Mouse (Mus musculus): ENCODE measurements around the gene Olfr1511. TPM values are rescaled to one million over a fixed set of nuclear protein-coding genes. Genes with fewer than 3 reads are reported as not detected.
"Not testable (repeated sequence)": the region's sequence is repeated elsewhere in the genome, so short reads cannot be mapped to it uniquely, and the experiment has no call there.

The Olfr1511 gene
- total RNA-seq (2022), result not detected

DNA sequence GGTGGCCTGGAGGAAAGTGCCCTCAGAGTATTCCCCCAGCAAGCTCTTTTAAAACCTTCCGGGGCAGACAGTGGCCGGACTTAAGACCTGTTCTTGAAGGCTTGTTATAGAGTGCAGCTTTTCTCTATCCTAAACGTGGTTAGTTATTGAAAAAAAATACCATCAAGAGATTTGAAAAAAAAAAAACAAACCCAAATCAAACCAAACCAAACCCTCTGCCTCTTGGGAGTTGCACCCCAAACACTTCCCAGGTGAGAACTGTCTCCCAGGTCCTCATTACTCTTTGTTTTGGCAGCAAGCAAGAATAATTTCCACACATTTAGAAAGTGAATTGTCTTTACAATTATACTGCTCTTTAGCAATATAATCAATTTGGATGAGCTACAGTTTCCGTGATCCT is at the start of gene Olfr1511:
TSS of gene Olfr1511 (minus strand) at position 101 of the 400 bp plus-strand sequence.
- DNase-seq (ENCODE audit: low spot score in 2 of 2), result no peak

- DNase-seq (ENCODE audit: low spot score in 2 of 2), result no peak
Measured at GRCm38 (mm10) chr14:52442690-52443089, 45.5 kb upstream of the Olfr1511 start, which contains the start of gene Olfr1509. Gene Olfr1509 (plus strand): TSS chr14:52442990.

- DNase-seq (ENCODE audit: low spot score in 2 of 2), result no peak
Measured at GRCm38 (mm10) chr14:52427686-52428085, 30.5 kb upstream of the Olfr1511 start.

DNA sequence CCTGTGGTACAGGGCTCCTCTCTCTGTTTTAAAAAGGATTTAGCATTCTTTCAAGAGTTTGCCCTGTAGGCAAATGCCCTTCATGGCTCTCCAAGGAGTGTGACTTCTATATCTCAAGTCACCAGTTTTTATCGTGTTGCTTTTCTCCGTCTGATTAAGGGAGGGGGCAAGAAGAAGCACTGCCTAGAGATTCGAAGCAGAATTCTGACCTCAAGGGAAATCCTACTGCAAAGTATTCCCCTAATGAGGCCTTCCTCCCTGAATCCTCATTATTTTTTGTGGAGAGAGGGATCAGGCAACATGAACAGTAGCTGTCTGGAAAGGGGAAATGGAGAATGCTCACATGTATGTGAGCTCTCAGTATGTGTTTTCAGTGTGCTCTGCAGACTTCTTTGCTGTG is 17.1 kb upstream of the Olfr1511 start, which contains the start of gene Olfr1510:
TSS of gene Olfr1510 (minus strand) at position 101 of the 400 bp plus-strand sequence.
- DNase-seq (ENCODE audit: low spot score in 2 of 2), result no peak

DNA sequence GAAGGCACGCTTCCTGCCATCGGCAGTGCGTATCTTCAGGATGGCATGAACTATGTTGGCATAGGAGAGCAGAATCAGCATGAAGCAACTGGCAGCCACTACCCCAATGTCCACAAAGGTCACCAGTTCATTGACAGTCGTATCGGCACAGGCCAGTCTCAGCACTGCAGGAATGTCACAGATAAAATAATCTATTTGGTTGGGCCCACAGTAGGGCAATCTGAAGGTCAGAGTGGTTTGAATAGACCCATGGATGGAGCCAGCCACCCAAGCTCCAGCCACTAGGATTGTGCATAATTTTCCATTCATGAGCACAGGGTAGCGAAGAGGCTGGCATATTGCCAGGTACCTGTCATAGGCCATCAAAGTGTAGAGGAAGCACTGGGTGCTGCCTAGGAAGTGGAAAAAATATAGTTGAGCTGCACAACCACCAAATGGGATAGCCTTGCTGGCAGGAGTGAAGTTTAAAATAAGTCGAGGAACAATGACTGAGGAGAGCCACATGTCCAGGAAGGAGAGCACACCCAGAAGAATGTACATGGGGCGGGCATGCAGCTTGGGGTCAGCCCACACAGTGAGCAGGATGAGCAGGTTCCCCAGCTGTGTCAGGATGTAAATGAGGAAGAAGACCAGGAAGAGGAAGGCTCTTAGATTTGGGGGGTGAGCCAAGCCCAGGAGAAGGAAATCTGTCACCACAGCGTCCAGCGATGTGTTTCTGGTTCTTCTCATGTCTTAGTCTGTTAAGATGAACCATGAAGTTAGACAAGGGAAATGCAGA is 13.2 kb upstream of the Olfr1511 start:
- DNase-seq (ENCODE audit: low spot score in 2 of 2), result not testable (repeated sequence)

GRCm38 (mm10) chr14:52390084-52390848 is 6.9 kb downstream of the Olfr1511 start:
- DNase-seq (ENCODE audit: low spot score in 2 of 2), result not testable (repeated sequence)

GRCm38 (mm10) chr14:52379068-52379467 is 18.1 kb downstream of the Olfr1511 start, which contains the start of gene Olfr1512:
Gene Olfr1512 (minus strand): TSS chr14:52379168.
- no peak for DNase-seq (ENCODE audit: low spot score in 2 of 2)

- DNase-seq (ENCODE audit: low spot score in 2 of 2), result no peak
Measured at GRCm38 (mm10) chr14:52368741-52369140, 28.4 kb downstream of the Olfr1511 start.

DNA sequence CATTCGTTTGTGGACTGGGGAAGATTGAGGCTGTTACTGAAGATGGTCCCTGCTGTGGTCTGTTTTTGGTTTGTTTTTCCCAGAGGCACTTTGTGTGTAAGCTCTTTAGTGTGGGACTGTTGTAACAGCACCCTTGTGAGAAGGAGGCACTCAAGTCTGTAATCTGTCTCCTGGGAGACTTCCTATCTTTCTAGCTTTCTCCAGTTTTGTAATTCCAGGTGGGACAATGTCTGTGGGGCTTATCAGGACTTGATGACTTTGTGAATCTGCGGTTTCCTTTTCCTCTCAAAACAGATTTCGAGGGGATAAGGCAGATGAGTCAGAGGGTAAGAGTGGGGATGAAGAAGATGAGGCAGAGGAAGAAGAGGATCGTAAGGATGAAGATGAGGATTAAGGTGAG is 40.9 kb downstream of the Olfr1511 start, which contains the start of gene Olfr1513:
TSS of gene Olfr1513 (minus strand) at position 101 of the 400 bp plus-strand sequence.
- DNase-seq (ENCODE audit: low spot score in 2 of 2), result no peak

Other genes with a start within 250 kb of the Olfr1511 start
- gene Supt16, start 200.0 kb downstream of the Olfr1511 start, total RNA-seq (2022), result 10 to 100 TPM; 59.0 to 62.8 (median 60.4) TPM
- 100 to 1,000 TPM; 103 to 130 (median 111) TPM for gene Chd8, start 139.6 kb downstream of the Olfr1511 start, total RNA-seq (2022)
- gene Tox4, start 118.2 kb downstream of the Olfr1511 start, total RNA-seq (2022), result 10 to 100 TPM; 57.5 to 72.6 (median 62.7) TPM
- 10 to 100 TPM; 34.9 to 41.4 (median 38.6) TPM for gene Rab2b, start 117.8 kb downstream of the Olfr1511 start, total RNA-seq (2022)
- gene Mettl3, start 92.3 kb downstream of the Olfr1511 start, total RNA-seq (2022), result 10 to 100 TPM; 30.0 to 35.0 (median 32.4) TPM
- 10 to 100 TPM; 36.6 to 43.7 (median 40.9) TPM for gene Sall2, start 68.6 kb downstream of the Olfr1511 start, total RNA-seq (2022)
- not detected for gene Olfr1513, start 41.0 kb downstream of the Olfr1511 start, total RNA-seq (2022)
- gene Olfr1512, start 18.2 kb downstream of the Olfr1511 start, total RNA-seq (2022), result not detected
- gene Olfr1510, start 17.0 kb upstream of the Olfr1511 start, total RNA-seq (2022), result not detected
- not detected for gene Olfr1509, start 45.6 kb upstream of the Olfr1511 start, total RNA-seq (2022)
- under 1 TPM in 1 of 4 experiments, not detected in 3; 0.08 TPM for gene Olfr1508, start 70.1 kb upstream of the Olfr1511 start, total RNA-seq (2022)
- gene Olfr1507, start 98.4 kb upstream of the Olfr1511 start, total RNA-seq (2022), result under 1 TPM in 1 of 4 experiments, not detected in 3; 0.98 TPM

All from left cerebral cortex, adult 8-10 months (tissue).